Mouse (Mus musculus) forebrain, embryonic 10.5 days (tissue): ENCODE data around the gene Zfyve19. TPM values are rescaled to one million over a fixed set of nuclear protein-coding genes. Genes with fewer than 3 reads are reported as not detected.

Experiments
- polyA plus RNA-seq: library from polyadenylated mRNA; unstranded; fragments of >200 nt; fragmentation: Nextera tagmentation; extraction: Ambion mirVana; gene quantifications from 2 replicates; pipeline ENCODE4 v1.2.1, GENCODE M21; 2016

The Zfyve19 gene
- polyA plus RNA-seq, 1 experiment from 2014 or later, result 53.9 TPM

Other genes starting within 250 kb of the Zfyve19 start
- 20.5 and 21.0 TPM in 2 replicates for gene Ccdc32, start 179.2 kb upstream of the Zfyve19 start, polyA plus RNA-seq
- gene Rpusd2, start 173.8 kb upstream of the Zfyve19 start, polyA plus RNA-seq, result 9.2 and 9.4 TPM in 2 replicates
- gene Knl1, start 161.5 kb upstream of the Zfyve19 start, polyA plus RNA-seq, result 68.5 and 74.0 TPM in 2 replicates
- 110 and 113 TPM in 2 replicates for gene Rad51, start 95.8 kb upstream of the Zfyve19 start, polyA plus RNA-seq
- gene Rmdn3, start 51.6 kb upstream of the Zfyve19 start, polyA plus RNA-seq, result 50.9 and 54.0 TPM in 2 replicates
- 5.6 and 6.2 TPM in 2 replicates for gene Gchfr, start 40.8 kb upstream of the Zfyve19 start, polyA plus RNA-seq
- gene Gm14137, start 34.1 kb upstream of the Zfyve19 start, polyA plus RNA-seq, result 0.90 and 0.93 TPM in 2 replicates
- gene Dnajc17, start 178 bp downstream of the Zfyve19 start, polyA plus RNA-seq, result 21.6 and 28.2 TPM in 2 replicates
- gene Ppp1r14d, start 21.3 kb downstream of the Zfyve19 start, polyA plus RNA-seq, result 0.19 TPM in 1 of 2 replicates, not detected in the other
- gene Spint1, start 28.7 kb downstream of the Zfyve19 start, polyA plus RNA-seq, result 3.5 and 4.4 TPM in 2 replicates
- gene Rhov, start 62.7 kb downstream of the Zfyve19 start, polyA plus RNA-seq, result 0.44 and 0.58 TPM in 2 replicates
- gene Vps18, start 80.1 kb downstream of the Zfyve19 start, polyA plus RNA-seq, result 23.0 and 23.6 TPM in 2 replicates
- gene Dll4, start 117.2 kb downstream of the Zfyve19 start, polyA plus RNA-seq, result 3.3 and 4.0 TPM in 2 replicates
- gene Chac1, start 142.6 kb downstream of the Zfyve19 start, polyA plus RNA-seq, result 1.3 and 1.4 TPM in 2 replicates